Mouse (Mus musculus) stomach, embryonic 15.5 days (tissue): ENCODE results near the gene Gm27021. TPM values are rescaled to one million over a fixed set of nuclear protein-coding genes. Genes with fewer than 3 reads are reported as not detected.

Experiments
- ATAC-seq: fragments of 200-750 bp; cut with Nextera tagmentation; 2 replicates; pipeline ENCODE4 v1.8.0; 2017; ENCODE audit warnings: low read depth, moderate number of reproducible peaks, moderate TSS enrichment; ENCODE audit not compliant: insufficient read depth, low FRiP score
- H3K27ac ChIP-seq: fragments of 300-500 bp; sonication (generic); 2 replicates; pipeline ENCODE4 v1.5.1; 2015; ENCODE audit warnings: mild to moderate bottlenecking, inconsistent platforms
- H3K27me3 ChIP-seq: fragments of 300-500 bp; sonication (generic); replicated peaks from 2 replicates; pipeline ENCODE4 v1.6.1; 2015; ENCODE audit warnings: inconsistent platforms
- H3K36me3 ChIP-seq: fragments of 300-500 bp; sonication (generic); 2 replicates; pipeline ENCODE4 v1.6.1; 2015; ENCODE audit warnings: inconsistent platforms
- H3K4me1 ChIP-seq: fragments of 300-500 bp; sonication (generic); 2 replicates; pipeline ENCODE4 v1.6.1; 2015; ENCODE audit warnings: inconsistent platforms
- H3K4me2 ChIP-seq: fragments of 300-500 bp; sonication (generic); 2 replicates; pipeline ENCODE4 v1.6.1; 2015; ENCODE audit warnings: mild to moderate bottlenecking, inconsistent platforms
- H3K4me3 ChIP-seq: fragments of 300-500 bp; sonication (generic); replicated peaks from 2 replicates; pipeline ENCODE4 v1.5.1; 2015; ENCODE audit warnings: inconsistent platforms
- H3K9ac ChIP-seq: fragments of 300-500 bp; sonication (generic); 2 replicates; pipeline ENCODE4 v1.6.1; 2015; ENCODE audit warnings: inconsistent platforms
- H3K9me3 ChIP-seq: fragments of 300-500 bp; sonication (generic); 2 replicates; pipeline ENCODE4 v1.6.1; 2016; ENCODE audit warnings: inconsistent platforms
- WGBS: fragments of 180-500 bp; shearing (Covaris S2); methylation state at CpG from one replicate; pipeline ENCODE4 v1.1.7; 2015; 5-methylcytosine and 5-hydroxymethylcytosine counted together
- polyA plus RNA-seq: library from polyadenylated mRNA; unstranded; fragments of >200 nt; fragmentation: Nextera tagmentation; extraction: Ambion mirVana; gene quantifications from 2 replicates; pipeline ENCODE4 v1.2.1, GENCODE M21; 2015

Gm27021 gene
- polyA plus RNA-seq, 1 experiment from 2014 or later = 2.0 TPM

GRCm38 (mm10) chr8:120616663-120617626 is 50.9 kb downstream of the Gm27021 start:
- H3K4me1 ChIP-seq = 0 out of 2 replicates have a peak, but pooled peaks cover 5% of the 10 kb centered on the region

DNA sequence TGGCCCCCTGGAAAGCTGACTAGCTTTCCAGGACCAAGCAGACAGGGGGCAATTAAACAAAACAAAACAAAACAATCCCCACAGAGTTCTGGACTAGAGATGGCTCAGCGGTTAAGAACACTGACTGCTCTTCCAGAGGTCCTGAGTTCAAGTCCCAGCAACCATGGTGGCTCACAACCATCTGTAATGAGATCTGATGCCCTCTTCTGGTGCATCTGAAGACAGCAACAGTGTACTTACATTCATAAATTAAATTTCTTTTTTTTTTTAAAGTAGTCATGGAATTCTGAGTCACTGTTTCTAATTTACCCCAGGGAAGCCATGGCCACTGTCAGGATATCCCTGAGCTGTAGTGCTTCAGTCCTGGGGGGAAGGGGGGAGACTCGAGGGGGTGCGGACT is 53.4 kb downstream of the Gm27021 start:
- Histone ChIP-seq H3K27ac (no peak overlapping the region), H3K27me3 (no peaks in the 10 kb centered on the region), H3K36me3 (no peaks in the 10 kb centered on the region), H3K4me1 (0 out of 2 replicates have a peak, but pooled peaks cover 5% of the 10 kb centered on the region), H3K9me3 (no peaks in the 10 kb centered on the region), H3K4me3 (no peak overlapping the region), H3K9ac (no peak overlapping the region), H3K4me2 (no peak overlapping the region)
- no peak for ATAC-seq
- WGBS = 89% methylated on average over 3 of the region's 3 CpGs

More at GRCm38 (mm10) chr8:120616663-120617626, 50.9 kb downstream of the Gm27021 start:
- no peaks in the 10 kb centered on the region for H3K36me3 ChIP-seq
- no peak; the same call in 1 of the 2 replicates for ATAC-seq
- no peaks in the 10 kb centered on the region for H3K9me3 ChIP-seq
- H3K9ac ChIP-seq = no peak overlapping the region
- H3K4me2 ChIP-seq = no peak overlapping the region
- H3K27ac ChIP-seq = no peak overlapping the region
- 47% methylated on average over 7 of the region's 8 CpGs for WGBS
- no peak overlapping the region for H3K4me3 ChIP-seq
- no peaks in the 10 kb centered on the region for H3K27me3 ChIP-seq

DNA sequence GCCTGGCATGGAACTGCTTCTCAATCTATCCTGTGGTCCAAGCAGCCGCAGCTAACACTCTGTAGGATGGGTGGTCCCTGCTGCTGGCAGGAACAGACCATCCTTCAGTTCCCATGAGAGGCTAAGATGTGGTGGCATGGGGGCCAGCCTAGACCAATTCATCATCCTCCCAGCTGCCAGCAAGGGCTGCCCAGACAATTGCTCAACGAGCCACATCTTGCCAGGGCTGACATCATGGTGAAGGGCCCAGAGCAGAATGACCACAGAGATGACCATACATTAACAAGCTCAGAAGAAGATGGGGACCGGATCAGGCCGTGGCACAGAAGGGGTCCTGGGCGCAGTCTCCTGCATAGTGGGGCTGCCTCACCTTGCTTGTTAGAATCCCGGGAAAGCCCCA is 57.1 kb downstream of the Gm27021 start:
- no peak overlapping the region for H3K4me2 ChIP-seq
- 83% methylated on average over 6 of the region's 6 CpGs for WGBS
- H3K36me3 ChIP-seq = no peaks in the 10 kb centered on the region
- H3K4me3 ChIP-seq = no peak overlapping the region
- ATAC-seq = no peak
- no peak overlapping the region for H3K27ac ChIP-seq
- H3K4me1 ChIP-seq = no peaks in the 10 kb centered on the region
- H3K9ac ChIP-seq = no peak overlapping the region
- no peaks in the 10 kb centered on the region for H3K9me3 ChIP-seq
- H3K27me3 ChIP-seq = no peaks in the 10 kb centered on the region

- Histone ChIP-seq H3K9me3 (no peaks in the 10 kb centered on the region), H3K36me3 (no peaks in the 10 kb centered on the region), H3K4me3 (no peak overlapping the region), H3K9ac (no peak overlapping the region), H3K27ac (no peak overlapping the region), H3K4me1 (no peaks in the 10 kb centered on the region), H3K4me2 (no peak overlapping the region), H3K27me3 (no peaks in the 10 kb centered on the region)
- WGBS = 14% methylated on average over 7 of the region's 7 CpGs
- no peak for ATAC-seq
Measured at GRCm38 (mm10) chr8:120607885-120608284, 60.0 kb downstream of the Gm27021 start.

GRCm38 (mm10) chr8:120607460-120607859 is 60.4 kb downstream of the Gm27021 start:
- Histone ChIP-seq H3K9ac (no peak overlapping the region), H3K9me3 (no peaks in the 10 kb centered on the region), H3K4me2 (no peak overlapping the region), H3K27ac (no peak overlapping the region), H3K27me3 (no peaks in the 10 kb centered on the region), H3K36me3 (no peaks in the 10 kb centered on the region), H3K4me3 (no peak overlapping the region), H3K4me1 (no peaks in the 10 kb centered on the region)
- 79% methylated on average over 9 of the region's 9 CpGs for WGBS
- no peak for ATAC-seq

DNA sequence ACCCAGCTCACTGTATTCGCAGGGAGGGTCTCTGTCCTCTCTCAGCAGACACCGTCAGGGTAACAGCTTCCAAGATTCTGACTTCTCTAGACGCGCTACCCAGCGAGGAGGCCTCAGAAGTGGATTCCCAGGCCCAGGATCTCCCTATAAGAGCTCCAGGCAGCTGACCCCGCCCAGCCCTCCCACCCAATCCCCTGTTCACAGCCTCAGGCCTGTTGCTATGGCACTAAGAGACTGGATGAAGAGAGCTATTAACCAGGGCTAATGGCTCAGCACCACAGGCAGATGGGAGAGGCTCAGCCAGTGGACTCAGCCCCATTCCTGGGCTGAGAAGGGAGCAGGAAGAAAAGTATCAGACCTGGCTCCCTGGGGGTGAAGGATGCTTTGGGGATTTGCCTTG is 65.2 kb downstream of the Gm27021 start:
- H3K27me3 ChIP-seq = no peaks in the 10 kb centered on the region
- H3K4me2 ChIP-seq = no peak overlapping the region
- no peak overlapping the region for H3K27ac ChIP-seq
- H3K9me3 ChIP-seq = no peaks in the 10 kb centered on the region
- H3K36me3 ChIP-seq = no peaks in the 10 kb centered on the region
- no peak overlapping the region for H3K9ac ChIP-seq
- peaks cover 8% of the 10 kb centered on the region; the same call in 1 of the 2 replicates for H3K4me1 ChIP-seq
- no peak for ATAC-seq
- 31% methylated on average over 6 of the region's 6 CpGs for WGBS
- H3K4me3 ChIP-seq = no peak overlapping the region

DNA sequence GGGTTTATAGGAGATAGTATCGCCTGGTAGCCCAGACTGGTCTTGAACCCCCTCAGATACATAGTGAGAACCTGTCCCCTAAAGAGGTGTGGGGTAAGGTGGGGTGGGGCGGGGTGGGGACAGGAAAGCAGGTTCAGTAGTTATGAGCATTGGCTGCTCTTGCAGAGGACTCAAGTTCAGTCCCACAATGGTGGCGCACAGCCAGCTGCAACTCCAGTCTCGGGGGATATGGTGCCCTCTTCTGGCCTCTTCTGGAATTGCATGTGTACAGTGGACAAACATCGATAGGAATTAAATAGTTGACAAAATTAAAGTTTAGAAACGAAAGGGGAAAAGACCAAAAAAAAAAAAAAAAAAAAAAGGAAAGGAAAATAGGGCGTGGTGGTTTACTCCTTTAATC is 68.4 kb downstream of the Gm27021 start:
- WGBS = 55% methylated on average over 7 of the region's 7 CpGs
- Histone ChIP-seq H3K36me3 (no peaks in the 10 kb centered on the region), H3K27ac (no peak overlapping the region), H3K27me3 (no peaks in the 10 kb centered on the region), H3K4me2 (no peak overlapping the region), H3K9ac (no peak overlapping the region), H3K4me1 (peaks cover 8% of the 10 kb centered on the region; the same call in 1 of the 2 replicates), H3K4me3 (no peak overlapping the region), H3K9me3 (no peaks in the 10 kb centered on the region)
- no peak for ATAC-seq

DNA sequence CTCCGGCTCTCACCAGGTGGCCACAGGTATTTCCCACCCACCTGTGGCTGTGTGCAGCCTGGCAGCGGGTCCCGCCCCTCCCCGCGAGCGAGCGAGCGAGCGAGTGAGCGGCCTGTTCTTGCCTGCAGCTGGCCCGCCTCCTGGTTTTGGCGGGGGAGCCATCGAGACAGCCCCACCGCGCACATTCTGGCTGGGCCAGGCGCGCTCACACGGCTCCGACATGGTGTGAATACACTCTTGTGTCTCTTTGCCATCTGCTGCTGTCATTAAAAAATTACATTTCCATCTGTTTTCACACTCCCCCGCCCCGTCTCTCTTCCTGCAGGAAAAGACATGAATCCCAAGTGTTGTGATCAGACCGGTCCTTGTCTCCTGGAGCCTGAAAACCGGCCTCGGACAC is 69.3 kb downstream of the Gm27021 start:
- H3K36me3 ChIP-seq = no peaks in the 10 kb centered on the region
- no peaks in the 10 kb centered on the region for H3K9me3 ChIP-seq
- no peak overlapping the region for H3K9ac ChIP-seq
- H3K4me1 ChIP-seq = peaks cover 8% of the 10 kb centered on the region; the same call in 1 of the 2 replicates
- no peaks in the 10 kb centered on the region for H3K27me3 ChIP-seq
- H3K4me2 ChIP-seq = peak overlapping the region; percentile 47
- WGBS = 20% methylated on average over 24 of the region's 24 CpGs
- no peak; the same call in 1 of the 2 replicates for ATAC-seq
- no peak overlapping the region for H3K27ac ChIP-seq
- peak overlapping the region; percentile 14; the same call in 1 of the 2 replicates for H3K4me3 ChIP-seq

GRCm38 (mm10) chr8:120595963-120596362 is 71.9 kb downstream of the Gm27021 start:
- Histone ChIP-seq H3K9me3 (no peaks in the 10 kb centered on the region), H3K27ac (no peak overlapping the region), H3K9ac (no peak overlapping the region), H3K4me2 (no peak overlapping the region), H3K27me3 (no peaks in the 10 kb centered on the region), H3K4me1 (peaks cover 8% of the 10 kb centered on the region; the same call in 1 of the 2 replicates), H3K36me3 (no peaks in the 10 kb centered on the region), H3K4me3 (no peak overlapping the region)
- ATAC-seq = no peak
- WGBS = 9% methylated on average over 5 of the region's 5 CpGs

DNA sequence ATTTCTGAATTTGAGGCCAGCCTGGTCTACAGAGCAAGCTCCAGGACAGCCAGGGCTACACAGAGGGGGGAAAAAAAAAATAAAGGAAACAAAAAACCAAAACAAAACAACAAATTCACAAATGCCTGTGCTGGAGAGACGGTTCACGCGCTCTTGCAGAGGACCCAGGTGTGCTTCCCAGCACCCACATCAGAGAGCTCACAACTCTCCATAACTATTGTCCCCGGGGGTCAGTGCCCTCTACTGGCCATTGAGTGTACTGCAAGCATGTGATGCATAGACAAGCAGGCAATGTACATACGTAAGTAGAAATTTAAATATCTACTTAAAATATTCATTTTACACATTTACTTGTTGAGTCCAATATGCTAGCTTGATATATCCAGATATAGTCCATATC is 73.3 kb downstream of the Gm27021 start:
- peaks cover 12% of the 10 kb centered on the region for H3K4me1 ChIP-seq
- 88% methylated on average over 5 of the region's 5 CpGs for WGBS
- H3K27me3 ChIP-seq = no peaks in the 10 kb centered on the region
- H3K27ac ChIP-seq = no peak overlapping the region
- no peaks in the 10 kb centered on the region for H3K36me3 ChIP-seq
- H3K4me2 ChIP-seq = no peak overlapping the region
- no peak for ATAC-seq
- no peak overlapping the region for H3K4me3 ChIP-seq
- H3K9ac ChIP-seq = no peak overlapping the region
- H3K9me3 ChIP-seq = no peaks in the 10 kb centered on the region

- Histone ChIP-seq H3K4me2 (no peak overlapping the region), H3K9me3 (no peaks in the 10 kb centered on the region), H3K4me3 (no peak overlapping the region), H3K27ac (peak overlapping the region; percentile 28; the same call in 1 of the 2 replicates), H3K27me3 (no peaks in the 10 kb centered on the region), H3K9ac (no peak overlapping the region), H3K36me3 (no peaks in the 10 kb centered on the region), H3K4me1 (peaks cover 10% of the 10 kb centered on the region)
- no peak for ATAC-seq
- WGBS = 54% methylated on average over 10 of the region's 10 CpGs
Measured at GRCm38 (mm10) chr8:120591587-120592292, 76.1 kb downstream of the Gm27021 start.

GRCm38 (mm10) chr8:120589921-120590320 is 78.0 kb downstream of the Gm27021 start:
- H3K4me1 ChIP-seq = peaks cover 11% of the 10 kb centered on the region
- H3K4me2 ChIP-seq = peak overlapping the region; percentile 67
- peak overlapping the region; percentile 46 for H3K4me3 ChIP-seq
- peak overlapping the region; percentile 62 for H3K27ac ChIP-seq
- WGBS = 46% methylated on average over 2 of the region's 2 CpGs
- H3K27me3 ChIP-seq = no peaks in the 10 kb centered on the region
- H3K36me3 ChIP-seq = 0 out of 2 replicates have a peak, but pooled peaks cover 5% of the 10 kb centered on the region
- H3K9ac ChIP-seq = no peak overlapping the region
- no peaks in the 10 kb centered on the region for H3K9me3 ChIP-seq
- ATAC-seq = no peak
